Mouse (Mus musculus): ENCODE measurements at regions not wholly inside any gene's neighbourhood (a gene's known extent, or its start where the extent isn't known, plus 50 kb on each side); places are given as distances from the start of the nearest gene placed in this dataset.
A peak's percentile ranks its signal among the peaks of the same experiment; 100 is the strongest.

DNA sequence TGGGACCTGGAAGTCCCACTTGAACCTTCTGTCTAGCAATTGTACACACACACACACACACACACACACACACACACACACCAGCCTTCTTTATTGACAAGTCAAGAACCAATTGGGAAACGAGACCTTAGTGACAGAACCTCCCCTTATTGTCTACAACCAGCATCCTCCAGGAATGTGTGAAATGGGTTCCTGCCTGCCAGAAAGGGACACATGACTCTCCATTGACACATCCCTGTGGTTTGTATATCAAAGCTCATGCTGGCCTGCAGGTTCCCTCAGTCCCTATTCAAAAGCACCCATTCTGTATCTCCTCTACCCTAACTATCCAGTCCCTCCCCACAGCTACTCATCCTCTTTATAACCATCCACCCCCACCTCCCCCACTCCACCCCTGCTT is 202.4 kb downstream of the Xxylt1 start:
- TF ChIP-seq CTCF (IDR thresholded peaks at IDR 0.05) = no peak
- no peak for DNase-seq
- intact Hi-C loops (cut with DNase I) = loop anchor here (5.0 kb wide), 1 partner anchor 48 kb away; no protein-coding TSS in a partner anchor

DNA sequence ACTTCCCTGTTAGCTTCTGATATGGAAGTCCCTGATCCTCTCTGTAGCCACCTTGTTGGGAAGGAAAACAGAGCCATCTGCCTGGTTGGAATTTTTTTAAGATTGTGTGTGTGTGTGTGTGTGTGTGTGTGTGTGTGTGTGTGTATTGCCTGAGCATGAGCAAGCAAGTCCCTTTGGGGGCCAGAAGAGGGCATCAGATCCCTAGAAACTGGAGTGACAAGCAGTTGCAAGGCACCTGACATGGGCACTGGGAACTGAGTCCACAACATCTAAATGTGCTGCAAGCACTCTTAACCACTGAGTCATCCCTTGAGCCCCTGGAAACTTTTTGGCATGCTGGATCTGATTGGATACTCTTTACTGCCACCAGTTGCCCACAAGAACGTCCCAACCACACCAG is 201.4 kb downstream of the Xxylt1 start:
- Histone ChIP-seq H3K27ac (no peak overlapping the region), H3K4me3 (no peak overlapping the region)
- no peak for TF ChIP-seq CTCF (IDR thresholded peaks at IDR 0.05)
- DNase-seq = no peak
- intact Hi-C loops (cut with DNase I) = loop anchor here (5.0 kb wide), 1 partner anchor 47 kb away; no protein-coding TSS in a partner anchor

More for the DNA sequence above, 202.4 kb downstream of the Xxylt1 start:
- H3K4me3 ChIP-seq = no peak overlapping the region
- H3K27ac ChIP-seq = no peak overlapping the region

- no peak for TF ChIP-seq CTCF (IDR thresholded peaks at IDR 0.05)
- DNase-seq = no peak
- Histone ChIP-seq H3K27ac (no peak overlapping the region), H3K4me3 (no peak overlapping the region)
- intact Hi-C loops (cut with DNase I) = no loop called here
Measured at GRCm38 (mm10) chr16:30880682-30881081, 200.6 kb downstream of the Xxylt1 start.

- DNase-seq = no peak
- TF ChIP-seq CTCF (IDR thresholded peaks at IDR 0.05) = no peak
- Histone ChIP-seq H3K27ac (no peak overlapping the region), H3K4me3 (no peak overlapping the region)
- intact Hi-C loops (cut with DNase I) = no loop called here
Measured at GRCm38 (mm10) chr16:30881186-30881585, 200.0 kb downstream of the Xxylt1 start.

DNA sequence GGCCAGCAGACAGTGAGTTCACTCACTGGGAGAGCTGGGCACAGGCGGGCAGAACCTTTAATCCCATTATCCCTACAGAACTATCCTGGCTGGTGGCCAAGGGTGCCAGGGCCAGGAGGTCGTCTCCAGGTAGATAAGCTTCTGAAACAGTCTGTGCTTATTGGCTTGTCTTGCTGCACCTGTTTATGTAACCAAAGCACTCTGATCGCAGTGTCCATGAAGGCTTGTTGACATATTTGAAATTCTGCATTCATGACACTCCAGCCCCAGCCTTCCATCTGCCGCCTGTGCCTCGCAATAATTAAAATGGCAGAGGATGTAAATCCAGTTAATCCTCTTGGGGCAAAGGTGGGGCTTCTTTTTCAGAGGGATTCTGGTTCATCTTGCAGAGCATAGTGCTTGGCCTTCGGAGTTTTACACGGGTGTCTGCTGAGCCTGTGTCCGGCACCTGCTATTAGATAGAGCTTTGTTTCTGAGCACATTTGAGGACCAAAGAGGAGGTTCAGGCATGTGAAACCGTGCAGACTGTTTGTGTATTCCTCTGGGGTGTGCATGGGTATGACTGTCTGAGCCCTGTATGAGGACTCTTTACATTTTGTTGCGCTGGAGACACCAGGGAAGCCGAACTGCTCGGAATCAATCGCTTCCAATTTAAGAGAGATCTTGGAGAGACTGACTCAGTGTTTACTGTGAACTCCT is 197.6 kb downstream of the Xxylt1 start:
- no peak for DNase-seq
- H3K4me3 ChIP-seq = no peak overlapping the region
- intact Hi-C loops (cut with DNase I) = no loop called here
- no peak for TF ChIP-seq CTCF (IDR thresholded peaks at IDR 0.05)
- peak overlapping the region; percentile 50; the same call in 1 of the 2 replicates for H3K27ac ChIP-seq

DNA sequence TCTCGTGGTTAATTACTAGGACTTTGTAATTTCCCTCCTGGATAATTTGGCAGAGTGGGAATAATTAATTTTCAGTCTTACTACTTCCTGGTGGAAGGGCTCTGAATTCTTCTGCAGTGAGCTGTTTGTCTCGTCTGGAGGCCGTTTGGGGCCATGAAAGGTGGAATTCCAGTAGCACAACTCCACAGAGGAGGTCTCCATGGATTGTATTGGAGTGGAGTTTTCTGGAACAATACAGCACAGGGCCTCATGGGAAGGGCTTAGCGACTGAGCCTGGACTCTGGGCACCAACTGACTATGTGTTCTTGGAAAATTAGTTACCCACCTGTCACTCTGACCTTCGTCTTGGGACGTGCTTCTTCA is 197.1 kb downstream of the Xxylt1 start:
- TF ChIP-seq CTCF (IDR thresholded peaks at IDR 0.05) = no peak
- Histone ChIP-seq H3K27ac (peak overlapping the region; percentile 50), H3K4me3 (no peak overlapping the region)
- intact Hi-C loops (cut with DNase I) = no loop called here
- no peak for DNase-seq

DNA sequence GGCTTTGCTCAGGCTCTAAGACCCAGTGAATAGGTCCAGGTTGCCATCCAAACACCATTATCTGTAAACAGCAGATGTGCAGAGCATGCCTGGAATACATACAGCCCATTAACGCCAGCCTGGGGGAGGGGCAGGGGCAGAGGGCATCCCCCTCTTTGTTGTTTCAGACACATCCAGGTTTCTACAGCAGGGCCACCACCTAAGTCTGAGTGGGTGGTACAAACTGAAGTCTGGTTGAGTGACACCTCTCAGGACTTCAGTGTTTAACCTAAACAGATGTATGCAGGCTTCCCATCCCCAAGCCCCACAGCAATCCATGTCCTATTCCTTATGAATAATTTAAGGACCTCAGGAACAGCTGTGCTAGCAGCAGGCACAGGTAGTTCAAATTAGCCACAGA is 194.2 kb downstream of the Xxylt1 start:
- intact Hi-C loops (cut with DNase I) = no loop called here
- H3K27ac ChIP-seq = no peak overlapping the region
- DNase-seq = no peak
- H3K4me3 ChIP-seq = no peak overlapping the region
- no peak for TF ChIP-seq CTCF (IDR thresholded peaks at IDR 0.05)

- H3K27ac ChIP-seq = no peak overlapping the region
- intact Hi-C loops (cut with DNase I) = no loop called here
- no peak overlapping the region for H3K4me3 ChIP-seq
- no peak for TF ChIP-seq CTCF (IDR thresholded peaks at IDR 0.05)
- DNase-seq = no peak
Measured at GRCm38 (mm10) chr16:30887536-30887935, 193.7 kb downstream of the Xxylt1 start.

DNA sequence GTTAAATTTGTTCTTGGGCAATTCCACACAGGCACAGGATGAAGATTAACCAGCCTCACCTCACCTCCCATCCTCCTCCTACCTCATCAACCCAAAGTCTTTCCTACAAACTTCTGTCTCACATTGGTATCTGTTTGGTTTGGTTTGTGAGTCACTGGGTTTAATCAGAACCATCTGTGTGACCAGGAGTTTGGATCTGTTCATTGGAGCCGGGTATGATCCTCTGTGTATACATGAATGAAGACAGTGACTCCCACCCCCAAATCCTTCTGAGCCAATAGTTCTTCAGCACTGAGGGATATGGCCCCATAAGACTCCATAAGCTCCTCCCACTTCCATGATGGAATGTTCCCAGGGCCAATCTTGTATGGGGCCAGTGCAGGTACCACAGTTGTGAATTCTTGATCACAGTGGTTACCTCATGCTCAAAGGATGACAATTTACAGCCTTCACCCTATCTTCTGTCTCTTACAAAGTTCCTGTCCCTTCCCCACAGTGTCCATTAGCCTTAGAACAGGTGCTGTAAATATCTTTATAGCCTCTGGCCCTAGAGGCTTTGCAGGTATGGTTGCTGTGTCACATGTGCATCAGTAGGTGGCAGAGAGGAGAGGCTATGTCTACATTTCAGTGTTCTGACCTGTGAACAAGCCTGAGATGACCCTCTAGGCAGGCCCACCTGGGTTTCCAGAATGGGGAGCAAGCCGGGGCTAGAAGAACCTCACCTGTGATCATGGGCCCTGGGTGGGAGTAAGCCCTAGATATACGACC is 192.5 kb downstream of the Xxylt1 start:
- no peak for DNase-seq
- no peak for TF ChIP-seq CTCF (IDR thresholded peaks at IDR 0.05)
- Histone ChIP-seq H3K4me3 (no peak overlapping the region), H3K27ac (no peak overlapping the region)
- intact Hi-C loops (cut with DNase I) = no loop called here

GRCm38 (mm10) chr16:30892606-30893005 is 188.6 kb downstream of the Xxylt1 start:
- no peak overlapping the region for H3K27ac ChIP-seq
- intact Hi-C loops (cut with DNase I) = no loop called here
- no peak for DNase-seq
- H3K4me3 ChIP-seq = no peak overlapping the region
- TF ChIP-seq CTCF (IDR thresholded peaks at IDR 0.05) = no peak

- H3K27ac ChIP-seq = no peak overlapping the region
- no peak overlapping the region for H3K4me3 ChIP-seq
- intact Hi-C loops (cut with DNase I) = no loop called here
- no peak for DNase-seq
- no peak for TF ChIP-seq CTCF (IDR thresholded peaks at IDR 0.05)
Measured at GRCm38 (mm10) chr16:30894086-30894485, 187.1 kb downstream of the Xxylt1 start.

- intact Hi-C loops (cut with DNase I) = no loop called here
- no peak overlapping the region for H3K27ac ChIP-seq
- DNase-seq = no peak
- TF ChIP-seq CTCF (IDR thresholded peaks at IDR 0.05) = no peak
- H3K4me3 ChIP-seq = no peak overlapping the region
Measured at GRCm38 (mm10) chr16:30895021-30895420, 186.2 kb downstream of the Xxylt1 start.

DNA sequence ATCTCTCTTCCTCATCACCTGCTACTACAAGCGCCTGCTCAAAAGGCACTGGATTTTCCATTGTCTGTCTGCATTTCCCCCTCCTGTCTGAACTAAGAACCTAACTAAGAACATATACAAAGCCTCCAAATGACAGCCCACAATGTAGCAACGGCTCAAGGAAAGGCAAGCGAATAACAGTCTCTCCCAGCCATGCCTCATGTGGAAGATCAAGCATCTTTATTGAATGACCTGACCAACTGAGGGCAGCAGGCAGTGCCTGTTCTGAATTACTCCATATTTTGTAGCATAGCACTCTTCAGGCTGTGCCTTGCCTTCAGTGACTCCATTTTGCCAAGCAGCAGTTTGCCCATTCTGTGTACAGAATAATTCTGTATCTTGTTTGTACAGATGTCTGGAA is 183.9 kb downstream of the Xxylt1 start:
- DNase-seq = no peak
- Histone ChIP-seq H3K27ac (no peak overlapping the region), H3K4me3 (no peak overlapping the region)
- intact Hi-C loops (cut with DNase I) = no loop called here
- no peak for TF ChIP-seq CTCF (IDR thresholded peaks at IDR 0.05)

GRCm38 (mm10) chr16:30900121-30900520 is 181.1 kb downstream of the Xxylt1 start:
- H3K4me3 ChIP-seq = no peak overlapping the region
- no peak for TF ChIP-seq CTCF (IDR thresholded peaks at IDR 0.05)
- no peak overlapping the region for H3K27ac ChIP-seq
- intact Hi-C loops (cut with DNase I) = no loop called here
- no peak for DNase-seq
